Comparison of ENCODE assay signal across 13 mouse cellular contexts in the genomic region with DNA sequence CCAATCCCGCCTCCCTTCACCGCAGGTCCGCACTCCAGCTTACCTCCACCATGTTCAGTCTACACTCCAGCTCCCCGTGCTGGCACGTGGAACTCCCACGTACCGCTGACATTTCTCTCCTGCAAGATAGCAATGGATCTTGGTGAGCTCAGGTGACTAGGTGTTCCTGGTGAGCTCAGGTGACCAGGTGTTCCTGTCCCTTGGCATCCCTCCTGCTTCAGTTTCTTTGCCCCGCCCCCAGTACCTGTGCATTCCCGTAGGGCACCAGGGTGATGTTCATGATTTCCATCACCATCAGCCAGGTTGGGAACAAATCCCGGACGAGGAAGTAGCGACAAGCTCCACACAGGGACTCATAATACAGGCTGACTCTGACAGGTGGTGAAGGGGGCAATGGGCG. TPM values are rescaled to one million over a fixed set of nuclear protein-coding genes. Genes with fewer than 3 reads are reported as not detected.
DNase-seq lines count a peak whose midpoint lies in the region; ATAC-seq and TF ChIP-seq lines count a peak whose summit lies in the region.
"Had no signal": no experiment of that assay in that cellular context is flagged by ENCODE, and none has a peak within 500 bp of the region (broad histone marks: within the 10 kb centered on the region; RNA-seq: fewer than 3 reads in every experiment).

No protein-coding gene starts in this region.

- TF ChIP-seq CTCF in E14TG2a.4 (conservative IDR thresholded peaks at IDR 0.05; ENCODE audit: low read length): no peak
- TF ChIP-seq CTCF in bone marrow macrophage, adult 2 months (IDR thresholded peaks at IDR 0.05; ENCODE audit: low read depth, low read length): no peak

- H3K9ac ChIP-seq in heart, embryonic 12.5 days: no peak overlapping the region
- peak overlapping the region; percentile 19; the same call in 1 of the 2 replicates for H3K9ac ChIP-seq in liver, embryonic 15.5 days
- H3K9ac ChIP-seq in midbrain, embryonic 14.5 days (replicated peaks; ENCODE audit: low read length): no peak overlapping the region
- H3K9ac ChIP-seq: hindbrain, embryonic 12.5 days; neural tube, embryonic 13.5 days had no signal

- WGBS in heart, embryonic 12.5 days: 89% methylated on average over 13 of the region's 13 CpGs
- WGBS in liver, embryonic 15.5 days (ENCODE audit: insufficient replicate concordance): 79% methylated on average over 13 of the region's 13 CpGs
- 96% methylated on average over 13 of the region's 13 CpGs for WGBS in midbrain, embryonic 14.5 days

- no peak overlapping the region for H3K27ac ChIP-seq in heart, embryonic 12.5 days (ENCODE audit: poor library complexity, severe bottlenecking)
- H3K27ac ChIP-seq in bone marrow macrophage, adult 2 months (ENCODE audit: insufficient read depth, low read depth, low read length): no peak overlapping the region
- peak overlapping the region; percentile 94 for H3K27ac ChIP-seq in liver, embryonic 15.5 days (replicated peaks)
- no peak overlapping the region for H3K27ac ChIP-seq in midbrain, embryonic 14.5 days (replicated peaks; ENCODE audit: low read depth, low read length)
- H3K27ac ChIP-seq: hindbrain, embryonic 12.5 days; neural tube, embryonic 13.5 days had no signal

- no peak overlapping the region for H3K4me3 ChIP-seq in heart, embryonic 12.5 days
- peak overlapping the region; percentile 80; the same call in 1 of the 2 replicates for H3K4me3 ChIP-seq in E14TG2a.4 (replicated peaks; ENCODE audit: low read length)
- peak overlapping the region; percentile 67 for H3K4me3 ChIP-seq in bone marrow macrophage, adult 2 months (ENCODE audit: insufficient read depth, low read length)
- peak overlapping the region; percentile 64 for H3K4me3 ChIP-seq in liver, embryonic 15.5 days (replicated peaks)
- H3K4me3 ChIP-seq in midbrain, embryonic 14.5 days (replicated peaks; ENCODE audit: low read depth, low read length): no peak overlapping the region
- H3K4me3 ChIP-seq: hindbrain, embryonic 12.5 days; neural tube, embryonic 13.5 days had no signal

- H3K9me3 ChIP-seq in heart, embryonic 12.5 days (replicated peaks): no peaks in the 10 kb centered on the region
- H3K9me3 ChIP-seq in E14TG2a.4 (ENCODE audit: low read length): no peaks in the 10 kb centered on the region
- no peaks in the 10 kb centered on the region for H3K9me3 ChIP-seq in liver, embryonic 15.5 days (replicated peaks)
- H3K9me3 ChIP-seq in midbrain, embryonic 14.5 days (ENCODE audit: control insufficient read depth, low read length): no peaks in the 10 kb centered on the region
- H3K9me3 ChIP-seq: hindbrain, embryonic 12.5 days; megakaryocyte, embryonic 14.5 days; neural tube, embryonic 13.5 days had no signal

- ATAC-seq in heart, embryonic 12.5 days (ENCODE audit: insufficient number of reproducible peaks, low FRiP score): no peak
- no peak for ATAC-seq in liver, embryonic 15.5 days (ENCODE audit: insufficient read depth)
- ATAC-seq in midbrain, embryonic 14.5 days (ENCODE audit: low FRiP score, low TSS enrichment): no peak
- ATAC-seq: activated CD4-positive, CD25-positive, alpha-beta regulatory T cell, adult 4 months had no signal

- peaks cover 15% of the 10 kb centered on the region for H3K36me3 ChIP-seq in heart, embryonic 12.5 days
- peaks cover 53% of the 10 kb centered on the region for H3K36me3 ChIP-seq in E14TG2a.4 (ENCODE audit: insufficient read depth, low read length)
- H3K36me3 ChIP-seq in liver, embryonic 15.5 days (replicated peaks): peaks cover 16% of the 10 kb centered on the region
- peaks cover 27% of the 10 kb centered on the region for H3K36me3 ChIP-seq in midbrain, embryonic 14.5 days (ENCODE audit: control insufficient read depth, insufficient read depth, low read length)

- TF ChIP-seq POLR2A in bone marrow macrophage, adult 2 months (IDR thresholded peaks at IDR 0.05; ENCODE audit: borderline replicate concordance, low read depth, low read length): no peak

- peak overlapping the region; percentile 91; the same call in 1 of the 2 replicates for H3K4me2 ChIP-seq in heart, embryonic 12.5 days
- peak overlapping the region; percentile 95 for H3K4me2 ChIP-seq in liver, embryonic 15.5 days
- no peak overlapping the region for H3K4me2 ChIP-seq in midbrain, embryonic 14.5 days (ENCODE audit: low read length)

- H3K27me3 ChIP-seq in heart, embryonic 12.5 days (replicated peaks): 0 out of 2 replicates have a peak, but pooled peaks cover 4% of the 10 kb centered on the region
- peaks cover 8% of the 10 kb centered on the region; the same call in 1 of the 2 replicates for H3K27me3 ChIP-seq in E14TG2a.4 (ENCODE audit: insufficient read depth, low read length)
- no peaks in the 10 kb centered on the region for H3K27me3 ChIP-seq in liver, embryonic 15.5 days
- peaks cover 12% of the 10 kb centered on the region; the same call in 1 of the 2 replicates for H3K27me3 ChIP-seq in midbrain, embryonic 14.5 days (ENCODE audit: control insufficient read depth, insufficient read depth, low read length)
- H3K27me3 ChIP-seq: megakaryocyte, embryonic 14.5 days had no signal

- intact Hi-C loops in heart, postnatal 14 days (cut with DNase I): no loop called here

- H3K4me1 ChIP-seq in heart, embryonic 12.5 days (replicated peaks): peaks cover 28% of the 10 kb centered on the region
- H3K4me1 ChIP-seq in E14TG2a.4 (replicated peaks; ENCODE audit: low read depth, low read length): peaks cover 89% of the 10 kb centered on the region
- peaks cover 45% of the 10 kb centered on the region for H3K4me1 ChIP-seq in bone marrow macrophage, adult 2 months (ENCODE audit: control insufficient read depth, insufficient read depth, low read length)
- H3K4me1 ChIP-seq in liver, embryonic 15.5 days (replicated peaks): peaks cover 97% of the 10 kb centered on the region
- H3K4me1 ChIP-seq in midbrain, embryonic 14.5 days (ENCODE audit: control insufficient read depth, insufficient read depth, low read length): peaks cover 22% of the 10 kb centered on the region

- no peak for DNase-seq in heart, postnatal 14 days
- no peak for DNase-seq in layer of hippocampus, postnatal 14 days (ENCODE audit: low spot score in 2 of 2)
- DNase-seq in midbrain, embryonic 14.5 days: no peak
- DNase-seq: lung, embryonic 14.5 days; retina, postnatal 1 day had no signal

RNA-seq across cellular contexts. Expression of a gene that starts 3.9 kb away (rescaled TPM):
- 37.2 and 37.9 TPM in 2 replicates for polyA plus RNA-seq in heart, embryonic 12.5 days (2016; fragmentation: Nextera tagmentation; extraction: Ambion mirVana)
- total RNA-seq in heart, postnatal 14 days (2021): 10 to 100 TPM; 29.3 to 29.9 TPM
- polyA plus RNA-seq in bone marrow macrophage, adult 2 months (2012; ENCODE audit: insufficient read depth, insufficient read length, missing spikeins): 32.4 and 33.7 TPM in 2 replicates
- polyA plus RNA-seq in liver, embryonic 15.5 days (2015; fragmentation: Nextera tagmentation; extraction: Ambion mirVana): 34.7 and 37.8 TPM in 2 replicates
- total RNA-seq in layer of hippocampus, postnatal 14 days (2021): 10 to 100 TPM; 47.6 to 52.2 TPM
- polyA plus RNA-seq in midbrain, embryonic 14.5 days (2014; fragmentation: Nextera tagmentation; extraction: Ambion mirVana): 37.1 and 39.0 TPM in 2 replicates

RNA-seq across cellular contexts. Expression of a gene that starts 10.2 kb away (rescaled TPM):
- 19.1 and 19.2 TPM in 2 replicates for polyA plus RNA-seq in heart, embryonic 12.5 days (2016; fragmentation: Nextera tagmentation; extraction: Ambion mirVana)
- total RNA-seq in heart, postnatal 14 days (2021): 10 to 100 TPM; 51.6 to 51.9 TPM
- 7.9 and 9.4 TPM in 2 replicates for polyA plus RNA-seq in bone marrow macrophage, adult 2 months (2012; ENCODE audit: insufficient read depth, insufficient read length, missing spikeins)
- 2.7 and 3.5 TPM in 2 replicates for polyA plus RNA-seq in liver, embryonic 15.5 days (2015; fragmentation: Nextera tagmentation; extraction: Ambion mirVana)
- total RNA-seq in layer of hippocampus, postnatal 14 days (2021): 100 to 1,000 TPM; 793 to 809 TPM
- polyA plus RNA-seq in midbrain, embryonic 14.5 days (2014; fragmentation: Nextera tagmentation; extraction: Ambion mirVana): 407 and 464 TPM in 2 replicates

RNA-seq across cellular contexts. Expression of a gene that starts 11.8 kb away (rescaled TPM):
- polyA plus RNA-seq in heart, embryonic 12.5 days (2016; fragmentation: Nextera tagmentation; extraction: Ambion mirVana): 35.2 and 37.2 TPM in 2 replicates
- 10 to 100 TPM; 31.4 to 33.1 TPM for total RNA-seq in heart, postnatal 14 days (2021)
- 26.9 and 27.5 TPM in 2 replicates for polyA plus RNA-seq in bone marrow macrophage, adult 2 months (2012; ENCODE audit: insufficient read depth, insufficient read length, missing spikeins)
- 14.7 and 16.5 TPM in 2 replicates for polyA plus RNA-seq in liver, embryonic 15.5 days (2015; fragmentation: Nextera tagmentation; extraction: Ambion mirVana)
- total RNA-seq in layer of hippocampus, postnatal 14 days (2021): 100 to 1,000 TPM; 164 to 178 TPM
- 79.2 and 84.7 TPM in 2 replicates for polyA plus RNA-seq in midbrain, embryonic 14.5 days (2014; fragmentation: Nextera tagmentation; extraction: Ambion mirVana)

RNA-seq across cellular contexts. Expression of a gene that starts 40.2 kb away (rescaled TPM):
- 7.2 and 8.1 TPM in 2 replicates for polyA plus RNA-seq in heart, embryonic 12.5 days (2016; fragmentation: Nextera tagmentation; extraction: Ambion mirVana)
- total RNA-seq in heart, postnatal 14 days (2021): 10 to 100 TPM in 1 of 2 experiments, 1 to 10 TPM in 1; 9.4 to 11.1 TPM
- 57.7 and 59.6 TPM in 2 replicates for polyA plus RNA-seq in bone marrow macrophage, adult 2 months (2012; ENCODE audit: insufficient read depth, insufficient read length, missing spikeins)
- 6.7 and 8.2 TPM in 2 replicates for polyA plus RNA-seq in liver, embryonic 15.5 days (2015; fragmentation: Nextera tagmentation; extraction: Ambion mirVana)
- total RNA-seq in layer of hippocampus, postnatal 14 days (2021): 100 to 1,000 TPM; 295 to 297 TPM
- polyA plus RNA-seq in midbrain, embryonic 14.5 days (2014; fragmentation: Nextera tagmentation; extraction: Ambion mirVana): 22.7 and 24.3 TPM in 2 replicates

RNA-seq across cellular contexts. Expression of a gene that starts 41.2 kb away (rescaled TPM):
- 0.05 and 0.09 TPM in 2 replicates for polyA plus RNA-seq in heart, embryonic 12.5 days (2016; fragmentation: Nextera tagmentation; extraction: Ambion mirVana)
- total RNA-seq in heart, postnatal 14 days (2021): 1 to 10 TPM; 4.5 to 4.6 TPM
- polyA plus RNA-seq in bone marrow macrophage, adult 2 months (2012; ENCODE audit: insufficient read depth, insufficient read length, missing spikeins): not detected in 2 replicates
- polyA plus RNA-seq in liver, embryonic 15.5 days (2015; fragmentation: Nextera tagmentation; extraction: Ambion mirVana): 1.4 and 1.9 TPM in 2 replicates
- under 1 TPM; 0.81 to 0.91 TPM for total RNA-seq in layer of hippocampus, postnatal 14 days (2021)
- 0.24 TPM in 1 of 2 replicates, not detected in the other for polyA plus RNA-seq in midbrain, embryonic 14.5 days (2014; fragmentation: Nextera tagmentation; extraction: Ambion mirVana)

Comparison
In these comparisons a context has a peak if more than half of its experiments do, and no peak if none do; other contexts are left out.
1. H3K4me3 ChIP-seq: peak in E14TG2a.4 (single experiment), bone marrow macrophage, adult 2 months (single experiment) and liver, embryonic 15.5 days (single experiment); none in heart, embryonic 12.5 days (single experiment) and midbrain, embryonic 14.5 days (single experiment).
2. RNA of a gene that starts 10.2 kb away (polyA plus RNA-seq): 407 to 464 TPM in midbrain, embryonic 14.5 days; 19.1 to 19.2 TPM in heart, embryonic 12.5 days, 7.9 to 9.4 TPM in bone marrow macrophage, adult 2 months and 2.7 to 3.5 TPM in liver, embryonic 15.5 days; every median in the first group is over 10 times any median in the second.